Mouse (Mus musculus): Measurements from ENCODE around the gene Olfr455.

Olfr455 gene

GRCm38 (mm10) chr6:42547461-42547860 lies at the start of gene Olfr455:
Gene Olfr455 (minus strand): TSS chr6:42547587.
- DNase-seq, result no peak

GRCm38 (mm10) chr6:42593138-42593882 lies 45.9 kb upstream of the Olfr455 start:
- no peak for DNase-seq

- DNase-seq, result no peak
These were observed 39.2 kb upstream of the Olfr455 start for GRCm38 (mm10) chr6:42586569-42586968.

- DNase-seq, result peak; percentile 75
These were observed 36.1 kb upstream of the Olfr455 start for GRCm38 (mm10) chr6:42583488-42583872.

GRCm38 (mm10) chr6:42582741-42583487 lies 35.5 kb upstream of the Olfr455 start:
- DNase-seq, result no peak

GRCm38 (mm10) chr6:42578678-42579077 lies 31.3 kb upstream of the Olfr455 start:
- no peak for DNase-seq

GRCm38 (mm10) chr6:42577433-42577832 lies 30.0 kb upstream of the Olfr455 start:
- DNase-seq, result no peak

GRCm38 (mm10) chr6:42568205-42568604 lies 20.8 kb upstream of the Olfr455 start:
- DNase-seq, result no peak

- no peak for DNase-seq
These were observed 18.8 kb upstream of the Olfr455 start for GRCm38 (mm10) chr6:42566076-42566598.

- no peak for DNase-seq
These were observed 14.9 kb upstream of the Olfr455 start for GRCm38 (mm10) chr6:42562280-42562679.

GRCm38 (mm10) chr6:42560885-42561284 lies 13.5 kb upstream of the Olfr455 start:
- DNase-seq, result no peak

GRCm38 (mm10) chr6:42558641-42559040 lies 11.3 kb upstream of the Olfr455 start:
- no peak for DNase-seq

GRCm38 (mm10) chr6:42546180-42546579 lies 1.2 kb downstream of the Olfr455 start:
- DNase-seq, result no peak

GRCm38 (mm10) chr6:42545451-42545885 lies 1.9 kb downstream of the Olfr455 start:
- no peak for DNase-seq

- DNase-seq, result no peak
These were observed 2.5 kb downstream of the Olfr455 start for GRCm38 (mm10) chr6:42544846-42545245.

- DNase-seq, result no peak
These were observed 5.1 kb downstream of the Olfr455 start for GRCm38 (mm10) chr6:42542036-42543031.

GRCm38 (mm10) chr6:42540681-42541080 lies 6.7 kb downstream of the Olfr455 start:
- DNase-seq, result no peak

- DNase-seq, result no peak
These were observed 7.7 kb downstream of the Olfr455 start for GRCm38 (mm10) chr6:42539711-42540110.

GRCm38 (mm10) chr6:42513461-42513860 lies 33.9 kb downstream of the Olfr455 start:
- DNase-seq, result no peak

GRCm38 (mm10) chr6:42509311-42509710 lies 38.1 kb downstream of the Olfr455 start:
- no peak for DNase-seq

GRCm38 (mm10) chr6:42503478-42503877 lies 43.9 kb downstream of the Olfr455 start:
- no peak for DNase-seq

GRCm38 (mm10) chr6:42489731-42490130 lies 57.7 kb downstream of the Olfr455 start:
- DNase-seq, result no peak

GRCm38 (mm10) chr6:42487114-42487513 lies 60.3 kb downstream of the Olfr455 start, which contains the start of gene Olfr456:
Gene Olfr456 (minus strand): TSS chr6:42487214.
- DNase-seq, result no peak
